ENCODE assay signal across 12 mouse cellular contexts in genomic region chr2:146262215-146262614, GRCm38 (mm10). TPM values are rescaled to one million over a fixed set of nuclear protein-coding genes. Genes with fewer than 3 reads are reported as not detected.
DNase-seq lines count a peak whose midpoint lies in the region; ATAC-seq and TF ChIP-seq lines count a peak whose summit lies in the region.
"Had no signal": no experiment of that assay in that cellular context is flagged by ENCODE, and none has a peak within 500 bp of the region (broad histone marks: within the 10 kb centered on the region; RNA-seq: fewer than 3 reads in every experiment).

No protein-coding gene starts in this region.

- no peaks in the 10 kb centered on the region for H3K9me3 ChIP-seq in embryonic facial prominence, embryonic 13.5 days
- no peaks in the 10 kb centered on the region for H3K9me3 ChIP-seq in hindbrain, embryonic 16.5 days (ENCODE audit: control insufficient read depth, low read length)
- H3K9me3 ChIP-seq in neural tube, embryonic 11.5 days (ENCODE audit: control insufficient read depth, low read length) = no peaks in the 10 kb centered on the region
- no peaks in the 10 kb centered on the region for H3K9me3 ChIP-seq in lung, postnatal 0 days (ENCODE audit: low read length)
- H3K9me3 ChIP-seq: heart, embryonic 15.5 days had no signal

- no peak overlapping the region for H3K4me2 ChIP-seq in embryonic facial prominence, embryonic 13.5 days
- no peak overlapping the region for H3K4me2 ChIP-seq in hindbrain, embryonic 16.5 days (ENCODE audit: low read length)
- H3K4me2 ChIP-seq in neural tube, embryonic 11.5 days (ENCODE audit: low read depth) = no peak overlapping the region
- H3K4me2 ChIP-seq in lung, postnatal 0 days (replicated peaks; ENCODE audit: low read depth, low read length) = no peak overlapping the region
- H3K4me2 ChIP-seq: heart, embryonic 15.5 days had no signal

- no peak for TF ChIP-seq EP300 in lung, postnatal 0 days (IDR thresholded peaks at IDR 0.05)

- no peak overlapping the region for H3K27ac ChIP-seq in embryonic facial prominence, embryonic 13.5 days
- no peak overlapping the region for H3K27ac ChIP-seq in hindbrain, embryonic 16.5 days (ENCODE audit: low read depth, low read length)
- no peak overlapping the region for H3K27ac ChIP-seq in neural tube, embryonic 11.5 days (ENCODE audit: low read depth, low read length)
- no peak overlapping the region for H3K27ac ChIP-seq in lung, postnatal 0 days (ENCODE audit: low read length)
- H3K27ac ChIP-seq: heart, embryonic 15.5 days had no signal

- H3K4me1 ChIP-seq in embryonic facial prominence, embryonic 13.5 days = peaks cover 8% of the 10 kb centered on the region
- peaks cover 14% of the 10 kb centered on the region for H3K4me1 ChIP-seq in hindbrain, embryonic 16.5 days (ENCODE audit: control insufficient read depth, insufficient read depth, low read depth, low read length)
- peaks cover 17% of the 10 kb centered on the region; the same call in 1 of the 2 replicates for H3K4me1 ChIP-seq in neural tube, embryonic 11.5 days (ENCODE audit: control insufficient read depth, insufficient read depth, low read length)
- no peaks in the 10 kb centered on the region for H3K4me1 ChIP-seq in lung, postnatal 0 days (ENCODE audit: insufficient read depth, low read depth, low read length)

- WGBS in embryonic facial prominence, embryonic 13.5 days = 46% methylated on average over 10 of the region's 10 CpGs
- WGBS in hindbrain, embryonic 16.5 days = 16% methylated on average over 10 of the region's 10 CpGs
- WGBS in neural tube, embryonic 11.5 days = 12% methylated on average over 10 of the region's 10 CpGs
- WGBS in lung, postnatal 0 days = 54% methylated on average over 10 of the region's 10 CpGs

- no peaks in the 10 kb centered on the region for H3K36me3 ChIP-seq in embryonic facial prominence, embryonic 13.5 days
- H3K36me3 ChIP-seq in hindbrain, embryonic 16.5 days (ENCODE audit: control insufficient read depth, insufficient read depth, low read length) = no peaks in the 10 kb centered on the region
- H3K36me3 ChIP-seq in neural tube, embryonic 11.5 days (ENCODE audit: control insufficient read depth, insufficient read depth, low read length) = no peaks in the 10 kb centered on the region
- no peaks in the 10 kb centered on the region for H3K36me3 ChIP-seq in lung, postnatal 0 days (ENCODE audit: insufficient read depth, low read length)
- H3K36me3 ChIP-seq: heart, embryonic 15.5 days had no signal

- H3K4me3 ChIP-seq in embryonic facial prominence, embryonic 13.5 days = no peak overlapping the region
- no peak overlapping the region for H3K4me3 ChIP-seq in hindbrain, embryonic 16.5 days (ENCODE audit: low read length)
- H3K4me3 ChIP-seq in neural tube, embryonic 11.5 days (ENCODE audit: low read depth, low read length) = no peak overlapping the region
- no peak overlapping the region for H3K4me3 ChIP-seq in lung, postnatal 0 days (ENCODE audit: low read depth, low read length)
- H3K4me3 ChIP-seq: heart, embryonic 15.5 days had no signal

- no peak for TF ChIP-seq CTCF in lung, postnatal 0 days (IDR thresholded peaks at IDR 0.05)

- peak; percentile 58 for DNase-seq in embryo, embryonic 10 days (ENCODE audit: low spot score)
- no peak for DNase-seq in embryo, embryonic 9.5 days (ENCODE audit: extremely low spot score)
- DNase-seq in neural tube, embryonic 11.5 days (ENCODE audit: low spot score) = peak; percentile 71
- DNase-seq in left cerebral cortex, adult 11 months (ENCODE audit: low spot score) = no peak
- DNase-seq in lung, postnatal 0 days (ENCODE audit: low spot score) = no peak
- no peak for DNase-seq in cerebellum, postnatal 25 days
- DNase-seq: layer of hippocampus, adult 9-11 months; lung, postnatal 10 days had no signal

- H3K27me3 ChIP-seq in embryonic facial prominence, embryonic 13.5 days = no peaks in the 10 kb centered on the region
- no peaks in the 10 kb centered on the region for H3K27me3 ChIP-seq in hindbrain, embryonic 16.5 days (replicated peaks; ENCODE audit: control insufficient read depth, insufficient read depth, low read length)
- peaks cover 8% of the 10 kb centered on the region; the same call in 1 of the 2 replicates for H3K27me3 ChIP-seq in neural tube, embryonic 11.5 days (ENCODE audit: control insufficient read depth, insufficient read depth, low read length)
- no peaks in the 10 kb centered on the region for H3K27me3 ChIP-seq in lung, postnatal 0 days (replicated peaks; ENCODE audit: insufficient read depth, low read length)
- H3K27me3 ChIP-seq: heart, embryonic 15.5 days had no signal

- ATAC-seq in embryonic facial prominence, embryonic 13.5 days (ENCODE audit: insufficient number of reproducible peaks, insufficient read depth, low FRiP score, low TSS enrichment, low read depth) = 0 out of 2 replicates have a peak, but pooled peaks have one; percentile 20
- ATAC-seq in hindbrain, embryonic 16.5 days = peak; percentile 86
- peak; percentile 89 for ATAC-seq in neural tube, embryonic 11.5 days (ENCODE audit: insufficient read depth, low FRiP score, low TSS enrichment)
- no peak for ATAC-seq in lung, postnatal 0 days

- no peak overlapping the region for H3K9ac ChIP-seq in embryonic facial prominence, embryonic 13.5 days
- no peak overlapping the region for H3K9ac ChIP-seq in hindbrain, embryonic 16.5 days (ENCODE audit: low read depth, low read length)
- no peak overlapping the region for H3K9ac ChIP-seq in neural tube, embryonic 11.5 days (ENCODE audit: low read length)
- H3K9ac ChIP-seq in lung, postnatal 0 days (replicated peaks; ENCODE audit: low read depth) = no peak overlapping the region
- H3K9ac ChIP-seq: heart, embryonic 15.5 days had no signal

RNA-seq across cellular contexts. Expression of gene Insm1, which starts 40.5 kb away (rescaled TPM):
- polyA plus RNA-seq in embryonic facial prominence, embryonic 13.5 days (2015; fragmentation: Nextera tagmentation; extraction: Ambion mirVana) = 0.80 and 1.4 TPM in 2 replicates
- 1.9 and 2.3 TPM in 2 replicates for polyA plus RNA-seq in hindbrain, embryonic 16.5 days (2015; fragmentation: Nextera tagmentation; extraction: Ambion mirVana)
- polyA plus RNA-seq in neural tube, embryonic 11.5 days (2014; fragmentation: Nextera tagmentation; extraction: Ambion mirVana) = 7.4 and 9.3 TPM in 2 replicates
- polyA plus RNA-seq in lung, postnatal 0 days (2015; fragmentation: Nextera tagmentation; extraction: Ambion mirVana) = 0.06 TPM in 1 of 2 replicates, not detected in the other
- polyA plus RNA-seq: C2C12; heart, embryonic 15.5 days had no signal

Comparison
In these comparisons a context has a peak if more than half of its experiments do, and no peak if none do; other contexts are left out.
1. DNase-seq: peak in embryo, embryonic 10 days (single experiment) and neural tube, embryonic 11.5 days (single experiment); none in embryo, embryonic 9.5 days (single experiment), left cerebral cortex, adult 11 months (single experiment), lung, postnatal 0 days (single experiment) and cerebellum, postnatal 25 days (0 of 2).